Mouse (Mus musculus) cortical plate, adult 2 months (tissue): ENCODE measurements around the gene Bst2.

Source experiments
- CTCF ChIP-seq: fragments of 200-500 bp; IDR thresholded peaks from 2 replicates; pipeline ENCODE4 v1.5.1; 2011; ENCODE audit warnings: mild to moderate bottlenecking, control low read depth, low read length; ENCODE audit not compliant: insufficient read depth; ENCODE audit errors: extremely low read depth
- POLR2A ChIP-seq: fragments of 200-500 bp; IDR thresholded peaks from 2 replicates; pipeline ENCODE4 v1.6.1; 2011; ENCODE audit warnings: mild to moderate bottlenecking, low read length, control low read depth; ENCODE audit not compliant: insufficient read depth; ENCODE audit errors: extremely low read depth

DNA sequence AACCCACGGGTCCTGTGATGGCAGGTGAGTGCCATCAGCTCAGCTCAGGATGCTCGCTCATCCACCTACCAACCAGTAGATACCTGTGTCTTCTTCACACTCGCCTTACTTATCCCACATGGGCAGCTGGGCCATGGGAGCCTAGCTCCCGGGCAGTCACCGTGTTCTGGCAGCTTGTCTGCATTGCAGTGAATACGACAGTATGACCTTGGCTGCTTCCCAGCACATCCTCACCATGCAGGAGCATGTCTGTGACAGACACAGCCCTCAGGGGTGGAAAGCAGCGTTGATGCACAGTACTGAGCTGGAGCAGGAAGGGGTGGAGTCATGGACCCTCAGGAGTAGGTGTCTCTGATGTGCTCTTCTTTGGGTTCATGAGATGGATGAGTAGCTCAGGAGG is 37.2 kb upstream of the Bst2 start:
- TF ChIP-seq CTCF = no peak
- no peak for TF ChIP-seq POLR2A
